Mouse (Mus musculus) ES-Bruce4 (cell line): ENCODE measurements around the gene Asb4.

ENCODE experiments used
- CTCF ChIP-seq: IDR thresholded peaks from one replicate; pipeline ENCODE4 v1.8.1; 2011; ENCODE audit warnings: low read depth, low read length
- EP300 ChIP-seq: IDR thresholded peaks from 2 replicates; pipeline ENCODE4 v1.6.1; 2011; ENCODE audit warnings: low read depth, low read length; ENCODE audit not compliant: insufficient read depth
- POLR2A ChIP-seq: IDR thresholded peaks from one replicate; pipeline ENCODE4 v1.8.1; 2011; ENCODE audit warnings: low read length; ENCODE audit not compliant: insufficient read depth

- TF ChIP-seq CTCF: no peak
- TF ChIP-seq POLR2A: no peak
- TF ChIP-seq EP300: no peak
Measured at GRCm38 (mm10) chr6:5360402-5360801, 22.8 kb upstream of the Asb4 start.
